Mouse (Mus musculus) hindbrain, embryonic 16.5 days (tissue): Measurements from ENCODE around the gene Pomt2. TPM values are rescaled to one million over a fixed set of nuclear protein-coding genes. Genes with fewer than 3 reads are reported as not detected.
"Not testable (repeated sequence)": the region's sequence is repeated elsewhere in the genome, so short reads cannot be mapped to it uniquely, and the experiment has no call there.

ENCODE experiments used
- ATAC-seq: fragments of 200-750 bp; cut with Nextera tagmentation; 2 replicates; pipeline ENCODE4 v1.8.0; 2017; ENCODE audit warnings: moderate TSS enrichment, moderate library complexity
- H3K27ac ChIP-seq: fragments of 300-500 bp; sonication (generic); 2 replicates; pipeline ENCODE4 v1.5.1; 2014; ENCODE audit warnings: low read depth, mild to moderate bottlenecking, control low read depth, low read length, moderate library complexity
- H3K27me3 ChIP-seq: fragments of 300-500 bp; sonication (generic); replicated peaks from 2 replicates; pipeline ENCODE4 v1.6.1; 2014; ENCODE audit warnings: low read length; ENCODE audit not compliant: control insufficient read depth, insufficient read depth
- H3K36me3 ChIP-seq: fragments of 300-500 bp; sonication (generic); 2 replicates; pipeline ENCODE4 v1.6.1; 2014; ENCODE audit warnings: mild to moderate bottlenecking, low read length, moderate library complexity, mixed read lengths; ENCODE audit not compliant: control insufficient read depth, insufficient read depth
- H3K4me1 ChIP-seq: fragments of 300-500 bp; sonication (generic); 2 replicates; pipeline ENCODE4 v1.6.1; 2014; ENCODE audit warnings: low read depth, low read length; ENCODE audit not compliant: control insufficient read depth, insufficient read depth
- H3K4me2 ChIP-seq: fragments of 300-500 bp; sonication (generic); 2 replicates; pipeline ENCODE4 v1.6.1; 2014; ENCODE audit warnings: mild to moderate bottlenecking, low read length, control low read depth, moderate library complexity
- H3K4me3 ChIP-seq: fragments of 300-500 bp; sonication (generic); 2 replicates; pipeline ENCODE4 v1.5.1; 2014; ENCODE audit warnings: mild to moderate bottlenecking, low read length, control low read depth, moderate library complexity
- H3K9ac ChIP-seq: fragments of 300-500 bp; sonication (generic); 2 replicates; pipeline ENCODE4 v1.6.1; 2014; ENCODE audit warnings: low read depth, mild to moderate bottlenecking, control low read depth, low read length, moderate library complexity
- H3K9me3 ChIP-seq: fragments of 300-500 bp; sonication (generic); 2 replicates; pipeline ENCODE4 v1.6.1; 2014; ENCODE audit warnings: mild to moderate bottlenecking, low read length, moderate library complexity; ENCODE audit not compliant: control insufficient read depth
- WGBS: fragments of 180-500 bp; shearing (Covaris S2); extraction: QIAGEN DNeasy Blood & Tissue Kit; methylation state at CpG from one replicate; pipeline ENCODE4 v1.1.7; 2014; 5-methylcytosine and 5-hydroxymethylcytosine counted together
- polyA plus RNA-seq: library from polyadenylated mRNA; unstranded; fragments of >200 nt; fragmentation: Nextera tagmentation; extraction: Ambion mirVana; gene quantifications from 2 replicates; pipeline ENCODE4 v1.2.1, GENCODE M21; 2015

The Pomt2 gene
- polyA plus RNA-seq, 1 experiment from 2014 or later, result 15.2 TPM

DNA sequence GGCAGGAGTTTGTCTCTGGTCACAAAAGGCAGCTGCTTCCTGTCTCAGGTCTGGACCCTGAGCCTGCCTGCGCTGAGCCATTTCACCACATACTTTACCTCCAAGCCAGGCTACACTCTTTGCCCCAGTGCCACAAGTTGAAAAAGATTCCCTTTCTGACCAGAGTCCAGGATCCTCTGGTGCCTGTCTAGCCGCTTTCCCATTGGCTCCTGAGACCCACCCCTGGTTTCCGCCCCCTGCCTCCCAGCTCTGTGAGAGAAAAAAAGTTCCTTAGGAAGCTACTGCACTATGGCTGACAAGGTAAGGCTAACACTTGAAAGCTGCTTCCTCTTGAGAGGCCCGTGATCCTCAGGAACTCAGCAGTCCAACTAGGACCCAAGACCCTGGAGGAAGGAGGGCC, 9.6 kb upstream of the Pomt2 start:
- no peak overlapping the region for H3K4me3 ChIP-seq
- H3K4me1 ChIP-seq, result no peaks in the 10 kb centered on the region
- H3K27me3 ChIP-seq, result no peaks in the 10 kb centered on the region
- no peak overlapping the region for H3K4me2 ChIP-seq
- H3K9ac ChIP-seq, result no peak overlapping the region
- no peaks in the 10 kb centered on the region for H3K9me3 ChIP-seq
- WGBS, result 65% methylated on average over 4 of the region's 4 CpGs
- H3K27ac ChIP-seq, result no peak overlapping the region
- no peak for ATAC-seq
- 0 out of 2 replicates have a peak, but pooled peaks cover 2% of the 10 kb centered on the region for H3K36me3 ChIP-seq

DNA sequence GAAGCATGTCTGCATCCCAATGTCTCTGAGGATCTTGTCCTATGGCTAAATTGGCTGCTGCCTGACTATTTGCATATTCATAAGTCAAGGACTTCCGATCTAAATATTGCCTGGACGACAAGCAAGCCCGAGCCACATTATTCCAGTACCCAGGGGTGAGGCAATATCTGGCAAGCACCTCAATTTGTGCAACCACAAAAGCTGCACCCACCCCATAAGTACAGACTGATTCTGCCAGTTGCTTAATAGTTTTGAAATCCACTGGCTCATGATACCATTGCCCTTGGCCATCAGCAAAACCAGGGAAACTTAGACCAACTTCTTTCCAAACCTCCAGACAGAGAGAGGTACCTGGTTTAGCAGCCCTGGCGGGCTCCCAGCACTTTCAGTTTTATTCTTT, 6.7 kb upstream of the Pomt2 start:
- not testable (repeated sequence) for ATAC-seq, H3K4me2 ChIP-seq, H3K36me3 ChIP-seq, H3K27me3 ChIP-seq, H3K4me1 ChIP-seq, H3K27ac ChIP-seq, H3K9ac ChIP-seq, H3K4me3 ChIP-seq, H3K9me3 ChIP-seq
- 73% methylated on average over 4 of the region's 4 CpGs for WGBS

DNA sequence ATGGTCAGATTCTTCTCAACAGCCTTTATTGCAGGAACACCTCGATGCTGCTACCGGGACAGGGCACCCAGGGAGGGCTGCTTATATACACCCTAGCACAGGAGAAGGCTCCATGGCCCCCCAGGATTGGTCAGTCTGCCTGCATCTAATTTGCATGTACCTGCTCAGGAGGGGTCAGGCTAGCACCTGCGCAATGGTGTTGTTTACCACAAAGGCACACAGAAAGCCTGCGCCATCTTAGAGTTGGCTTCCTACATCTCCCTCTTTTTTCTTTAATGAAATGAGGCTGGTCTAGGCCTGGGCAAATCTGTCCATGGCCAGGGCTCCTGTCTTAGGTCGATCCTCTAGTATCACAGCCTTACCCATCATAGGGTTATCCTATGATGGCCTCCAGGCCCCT, 1.7 kb upstream of the Pomt2 start:
- 98% methylated on average over 5 of the region's 5 CpGs for WGBS
- ATAC-seq, result no peak

GRCm38 (mm10) chr12:87148136-87148535, 368 bp upstream of the Pomt2 start:
- H3K27me3 ChIP-seq, result no peaks in the 10 kb centered on the region
- H3K36me3 ChIP-seq, result no peaks in the 10 kb centered on the region
- H3K4me2 ChIP-seq, result peak overlapping the region; percentile 74
- ATAC-seq, result no peak
- H3K9ac ChIP-seq, result peak overlapping the region; percentile 85
- WGBS, result 18% methylated on average over 15 of the region's 15 CpGs
- peak overlapping the region; percentile 97 for H3K27ac ChIP-seq
- H3K4me3 ChIP-seq, result peak overlapping the region; percentile 98
- no peaks in the 10 kb centered on the region; the same call in 1 of the 2 replicates for H3K9me3 ChIP-seq
- peaks cover 13% of the 10 kb centered on the region for H3K4me1 ChIP-seq

More for the DNA sequence above, 1.7 kb upstream of the Pomt2 start:
- no peak overlapping the region for H3K27ac ChIP-seq
- no peak overlapping the region for H3K9ac ChIP-seq
- H3K9me3 ChIP-seq, result no peaks in the 10 kb centered on the region
- peaks cover 13% of the 10 kb centered on the region for H3K4me1 ChIP-seq
- H3K4me3 ChIP-seq, result no peak overlapping the region
- no peaks in the 10 kb centered on the region for H3K36me3 ChIP-seq
- no peaks in the 10 kb centered on the region for H3K27me3 ChIP-seq
- no peak overlapping the region for H3K4me2 ChIP-seq

GRCm38 (mm10) chr12:87146966-87147365, 802 bp downstream of the Pomt2 start, which contains the start of gene Gstz1:
Gene Gstz1 (plus strand): TSS chr12:87147165.
- Histone ChIP-seq H3K4me2 (peak within 1 kb of the TSS; percentile 74), H3K4me3 (peak within 1 kb of the TSS; percentile 98), H3K27ac (peak within 1 kb of the TSS; percentile 97), H3K9ac (peak within 1 kb of the TSS; percentile 85), H3K27me3 (no peaks in the 10 kb centered on the region), H3K36me3 (no peaks in the 10 kb centered on the region), H3K9me3 (no peaks in the 10 kb centered on the region; the same call in 1 of the 2 replicates), H3K4me1 (peaks cover 13% of the 10 kb centered on the region)
- ATAC-seq, result peak; percentile 88
- WGBS, result 0% methylated on average over 27 of the region's 27 CpGs

GRCm38 (mm10) chr12:87142156-87142555, 5.6 kb downstream of the Pomt2 start:
- H3K36me3 ChIP-seq, result no peaks in the 10 kb centered on the region
- no peak overlapping the region for H3K27ac ChIP-seq
- H3K9ac ChIP-seq, result no peak overlapping the region
- ATAC-seq, result no peak
- no peak overlapping the region for H3K4me2 ChIP-seq
- no peaks in the 10 kb centered on the region for H3K27me3 ChIP-seq
- H3K4me3 ChIP-seq, result no peak overlapping the region
- H3K4me1 ChIP-seq, result peaks cover 6% of the 10 kb centered on the region
- WGBS, result 80% methylated on average over 2 of the region's 2 CpGs
- H3K9me3 ChIP-seq, result no peaks in the 10 kb centered on the region; the same call in 1 of the 2 replicates

- no peaks in the 10 kb centered on the region for H3K27me3 ChIP-seq
- H3K9ac ChIP-seq, result no peak overlapping the region
- H3K4me1 ChIP-seq, result no peaks in the 10 kb centered on the region; the same call in 1 of the 2 replicates
- H3K36me3 ChIP-seq, result peaks cover 5% of the 10 kb centered on the region
- no peak overlapping the region for H3K4me3 ChIP-seq
- H3K9me3 ChIP-seq, result no peaks in the 10 kb centered on the region
- H3K27ac ChIP-seq, result no peak overlapping the region; the same call in 1 of the 2 replicates
- WGBS, result 36% methylated on average over 2 of the region's 2 CpGs
- no peak for ATAC-seq
- H3K4me2 ChIP-seq, result no peak overlapping the region
Observed at GRCm38 (mm10) chr12:87138768-87139167, 9.0 kb downstream of the Pomt2 start.

- no peak overlapping the region for H3K9ac ChIP-seq
Observed at GRCm38 (mm10) chr12:87138342-87138701, 9.4 kb downstream of the Pomt2 start.

DNA sequence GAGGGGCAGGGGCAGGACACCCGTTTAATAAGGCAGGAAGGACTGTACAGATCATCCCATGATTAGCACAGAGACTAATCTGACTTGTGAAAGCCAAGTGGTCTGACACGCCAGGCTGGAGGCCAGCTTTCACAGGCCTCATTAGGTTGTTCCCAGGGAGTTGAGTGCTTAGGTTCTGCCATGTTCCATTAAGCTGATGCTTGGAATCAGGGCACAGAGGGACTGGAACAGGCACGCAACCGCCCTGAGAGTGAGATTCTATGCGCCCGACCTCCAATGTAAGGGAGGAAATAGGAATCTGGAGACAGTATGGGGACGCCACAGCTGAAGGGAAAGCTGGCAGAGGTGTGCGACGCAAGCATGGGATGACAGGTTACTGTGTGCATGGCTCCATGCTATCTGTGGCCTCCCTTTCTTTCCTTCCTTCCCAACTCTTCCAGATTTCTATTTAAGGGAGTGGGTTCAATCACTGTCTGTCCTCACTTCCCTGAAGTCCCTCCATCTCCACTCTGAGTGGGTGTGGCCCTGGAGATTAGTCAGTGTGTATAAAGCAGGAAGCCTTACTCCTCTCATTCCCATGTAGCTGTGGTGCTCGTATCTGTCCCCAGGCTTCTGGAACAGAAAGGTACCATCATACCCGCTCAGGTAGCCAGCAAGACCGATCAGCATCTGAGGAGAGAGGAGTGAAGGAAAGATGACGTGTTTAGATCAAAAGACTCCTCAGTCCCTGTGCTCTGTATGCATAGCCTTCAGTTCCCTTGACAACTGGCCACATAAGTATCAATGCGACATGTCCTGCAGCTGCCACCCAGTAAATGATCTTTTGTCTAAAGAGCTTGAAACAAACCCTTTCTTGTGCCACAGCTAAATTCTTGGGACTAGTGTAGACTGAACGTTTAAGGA, 10.1 kb downstream of the Pomt2 start:
- Histone ChIP-seq H3K27me3 (no peaks in the 10 kb centered on the region), H3K27ac (peak overlapping the region; percentile 16; the same call in 1 of the 2 replicates), H3K4me1 (no peaks in the 10 kb centered on the region; the same call in 1 of the 2 replicates), H3K9me3 (no peaks in the 10 kb centered on the region), H3K4me2 (no peak overlapping the region), H3K4me3 (no peak overlapping the region), H3K36me3 (peaks cover 7% of the 10 kb centered on the region), H3K9ac (no peak overlapping the region)
- WGBS, result 51% methylated on average over 15 of the region's 15 CpGs
- peak; percentile 76 for ATAC-seq

More at GRCm38 (mm10) chr12:87138342-87138701, 9.4 kb downstream of the Pomt2 start:
- Histone ChIP-seq H3K36me3 (peaks cover 5% of the 10 kb centered on the region), H3K9me3 (no peaks in the 10 kb centered on the region), H3K27ac (no peak overlapping the region), H3K4me3 (no peak overlapping the region), H3K4me1 (no peaks in the 10 kb centered on the region; the same call in 1 of the 2 replicates), H3K4me2 (no peak overlapping the region), H3K27me3 (no peaks in the 10 kb centered on the region)
- ATAC-seq, result no peak
- WGBS, result 46% methylated on average over 2 of the region's 2 CpGs
